Mouse (Mus musculus) lung, adult 2 months (tissue): ENCODE measurements at regions not wholly inside any gene's neighbourhood (a gene's known extent, or its start where the extent isn't known, plus 50 kb on each side); places are given as distances from the start of the nearest gene placed in this dataset.

Source experiments
- CTCF ChIP-seq: fragments of 200-500 bp; IDR thresholded peaks from 2 replicates; pipeline ENCODE4 v1.5.1; 2011; ENCODE audit warnings: mild to moderate bottlenecking, low read length, control low read depth; ENCODE audit not compliant: insufficient read depth
- POLR2A ChIP-seq: fragments of 200-500 bp; IDR thresholded peaks from 2 replicates; pipeline ENCODE4 v1.6.1; 2011; ENCODE audit warnings: low read depth, mild to moderate bottlenecking, control low read depth, low read length, borderline replicate concordance; ENCODE audit errors: extremely low read depth

- TF ChIP-seq CTCF (no peak), POLR2A (no peak)
Observed at GRCm38 (mm10) chr19:18056414-18057254, 219.2 kb upstream of the Pcsk5 start.
